Comparison of ENCODE assay signal across 8 mouse cellular contexts in genomic region chr11:114672794-114673718, GRCm38 (mm10). TPM values are rescaled to one million over a fixed set of nuclear protein-coding genes. Genes with fewer than 3 reads are reported as not detected.
DNase-seq lines count a peak whose midpoint lies in the region; ATAC-seq and TF ChIP-seq lines count a peak whose summit lies in the region.

No protein-coding gene starts in this region.

- peak overlapping the region; percentile 76 for H3ac ChIP-seq in myocyte (ENCODE audit: control insufficient read depth, insufficient read length)

- peaks cover 86% of the 10 kb centered on the region for H3K79me2 ChIP-seq in myocyte (ENCODE audit: control insufficient read depth, insufficient read depth)

- H3K9ac ChIP-seq in forebrain, embryonic 14.5 days (ENCODE audit: low read length): no peak overlapping the region
- H3K9ac ChIP-seq in forebrain, embryonic 15.5 days (replicated peaks): no peak overlapping the region
- H3K9ac ChIP-seq in midbrain, embryonic 14.5 days (replicated peaks; ENCODE audit: low read length): no peak overlapping the region
- H3K9ac ChIP-seq in midbrain, embryonic 16.5 days (ENCODE audit: low read depth, low read length): no peak overlapping the region

- H3K4me2 ChIP-seq in forebrain, embryonic 14.5 days (ENCODE audit: low read length): no peak overlapping the region
- H3K4me2 ChIP-seq in forebrain, embryonic 15.5 days (replicated peaks): no peak overlapping the region
- H3K4me2 ChIP-seq in midbrain, embryonic 14.5 days (ENCODE audit: low read length): no peak overlapping the region
- H3K4me2 ChIP-seq in midbrain, embryonic 16.5 days (ENCODE audit: low read length): no peak overlapping the region
- H3K4me2 ChIP-seq in myocyte (ENCODE audit: low read depth): peak overlapping the region; percentile 89

- no peak overlapping the region for H3K4me3 ChIP-seq in forebrain, embryonic 14.5 days (ENCODE audit: low read depth, low read length)
- H3K4me3 ChIP-seq in forebrain, embryonic 15.5 days: no peak overlapping the region
- no peak overlapping the region for H3K4me3 ChIP-seq in midbrain, embryonic 14.5 days (replicated peaks; ENCODE audit: low read depth, low read length)
- no peak overlapping the region for H3K4me3 ChIP-seq in midbrain, embryonic 16.5 days (ENCODE audit: low read depth, low read length)
- H3K4me3 ChIP-seq in myocyte: peak overlapping the region; percentile 81

- no peaks in the 10 kb centered on the region for H3K27me3 ChIP-seq in forebrain, embryonic 14.5 days (replicated peaks; ENCODE audit: control insufficient read depth, insufficient read depth, low read length)
- H3K27me3 ChIP-seq in forebrain, embryonic 15.5 days: no peaks in the 10 kb centered on the region
- peaks cover 6% of the 10 kb centered on the region; the same call in 1 of the 2 replicates for H3K27me3 ChIP-seq in midbrain, embryonic 14.5 days (ENCODE audit: control insufficient read depth, insufficient read depth, low read length)
- H3K27me3 ChIP-seq in midbrain, embryonic 16.5 days (ENCODE audit: control insufficient read depth, insufficient read depth, low read depth, low read length): peaks cover 5% of the 10 kb centered on the region
- H3K27me3 ChIP-seq in myocyte (ENCODE audit: control insufficient read depth, insufficient read depth, insufficient read length): no peaks in the 10 kb centered on the region

- H3K9me3 ChIP-seq in forebrain, embryonic 14.5 days (replicated peaks; ENCODE audit: control insufficient read depth, low read length): no peaks in the 10 kb centered on the region
- H3K9me3 ChIP-seq in forebrain, embryonic 15.5 days: no peaks in the 10 kb centered on the region
- H3K9me3 ChIP-seq in midbrain, embryonic 14.5 days (ENCODE audit: control insufficient read depth, low read length): no peaks in the 10 kb centered on the region
- no peaks in the 10 kb centered on the region for H3K9me3 ChIP-seq in midbrain, embryonic 16.5 days (replicated peaks; ENCODE audit: control insufficient read depth, low read length, poor library complexity, severe bottlenecking)

- H3K27ac ChIP-seq in forebrain, embryonic 14.5 days (ENCODE audit: low read depth, low read length): no peak overlapping the region
- H3K27ac ChIP-seq in forebrain, embryonic 15.5 days (replicated peaks): no peak overlapping the region
- no peak overlapping the region for H3K27ac ChIP-seq in midbrain, embryonic 14.5 days (replicated peaks; ENCODE audit: low read depth, low read length)
- no peak overlapping the region for H3K27ac ChIP-seq in midbrain, embryonic 16.5 days (ENCODE audit: low read length)

- ATAC-seq in forebrain, embryonic 14.5 days: no peak
- no peak for ATAC-seq in forebrain, embryonic 15.5 days (replicated peaks)
- ATAC-seq in midbrain, embryonic 14.5 days (ENCODE audit: low FRiP score, low TSS enrichment): no peak
- no peak for ATAC-seq in midbrain, embryonic 16.5 days

- peak; percentile 71 for DNase-seq in forebrain, embryonic 14.5 days (ENCODE audit: low spot score)
- peak; percentile 82 for DNase-seq in midbrain, embryonic 14.5 days
- peak; percentile 85 to 89 for DNase-seq in cerebellum, postnatal 10 days
- peak; percentile 83 for DNase-seq in kidney, adult 9 months
- DNase-seq in c-Kit-positive CD71-positive TER-119-positive erythroid progenitor cells, embryonic 14.5 days (ENCODE audit: low spot score): no peak

- peak; percentile 39 for TF ChIP-seq POLR2A in myocyte (IDR thresholded peaks at IDR 0.05; ENCODE audit: insufficient read length, low read depth)

- WGBS in forebrain, embryonic 14.5 days: 62% methylated on average over 9 of the region's 9 CpGs
- 68% methylated on average over 9 of the region's 9 CpGs for WGBS in forebrain, embryonic 15.5 days
- WGBS in midbrain, embryonic 14.5 days: 65% methylated on average over 9 of the region's 9 CpGs
- 71% methylated on average over 9 of the region's 9 CpGs for WGBS in midbrain, embryonic 16.5 days

- H3K36me3 ChIP-seq in forebrain, embryonic 14.5 days (ENCODE audit: control insufficient read depth, insufficient read depth, low read length): peaks cover 41% of the 10 kb centered on the region
- peaks cover 37% of the 10 kb centered on the region for H3K36me3 ChIP-seq in forebrain, embryonic 15.5 days
- H3K36me3 ChIP-seq in midbrain, embryonic 14.5 days (ENCODE audit: control insufficient read depth, insufficient read depth, low read length): peaks cover 40% of the 10 kb centered on the region
- H3K36me3 ChIP-seq in midbrain, embryonic 16.5 days (ENCODE audit: control insufficient read depth, insufficient read depth, low read length): peaks cover 30% of the 10 kb centered on the region
- H3K36me3 ChIP-seq in myocyte (ENCODE audit: control insufficient read depth, insufficient read depth): peaks cover 25% of the 10 kb centered on the region

- peaks cover 22% of the 10 kb centered on the region for H3K4me1 ChIP-seq in forebrain, embryonic 14.5 days (ENCODE audit: control insufficient read depth, insufficient read depth, low read length)
- peaks cover 40% of the 10 kb centered on the region for H3K4me1 ChIP-seq in forebrain, embryonic 15.5 days
- H3K4me1 ChIP-seq in midbrain, embryonic 14.5 days (ENCODE audit: control insufficient read depth, insufficient read depth, low read length): peaks cover 17% of the 10 kb centered on the region
- peaks cover 22% of the 10 kb centered on the region for H3K4me1 ChIP-seq in midbrain, embryonic 16.5 days (ENCODE audit: control insufficient read depth, insufficient read depth, low read length)

TF ChIP-seq in myocyte, 11 proteins besides CTCF, POLR2A, EP300 and RAD21:
- TF ChIP-seq POLR2AphosphoS2 (IDR thresholded peaks at IDR 0.05; ENCODE audit: insufficient read length, low read depth): peak; percentile 73
- TF ChIP-seq MYOG (IDR thresholded peaks at IDR 0.05; ENCODE audit: control insufficient read depth in 1 of 3, insufficient read depth in 1 of 3, insufficient read length in 2 of 3, low read depth in 2 of 3): no peak

RNA-seq across cellular contexts. Expression of gene Ttyh2, which starts 2.2 kb away (rescaled TPM):
- polyA plus RNA-seq in forebrain, embryonic 14.5 days (2014; fragmentation: Nextera tagmentation; extraction: Ambion mirVana): 24.0 and 25.2 TPM in 2 replicates
- polyA plus RNA-seq in forebrain, embryonic 15.5 days (2015; fragmentation: Nextera tagmentation; extraction: Ambion mirVana): 23.1 and 24.1 TPM in 2 replicates
- polyA plus RNA-seq in midbrain, embryonic 14.5 days (2014; fragmentation: Nextera tagmentation; extraction: Ambion mirVana): 25.2 and 31.0 TPM in 2 replicates
- 29.2 and 30.9 TPM in 2 replicates for polyA plus RNA-seq in midbrain, embryonic 16.5 days (2015; fragmentation: Nextera tagmentation; extraction: Ambion mirVana)
- polyA plus RNA-seq in myocyte (2012; fragmentation: generic; extraction: Trizol): 40.6 TPM

RNA-seq across cellular contexts. Expression of gene Rpl38, which starts 4.7 kb away (rescaled TPM):
- polyA plus RNA-seq in forebrain, embryonic 14.5 days (2014; fragmentation: Nextera tagmentation; extraction: Ambion mirVana): 739 and 915 TPM in 2 replicates
- polyA plus RNA-seq in forebrain, embryonic 15.5 days (2015; fragmentation: Nextera tagmentation; extraction: Ambion mirVana): 787 and 864 TPM in 2 replicates
- 707 and 859 TPM in 2 replicates for polyA plus RNA-seq in midbrain, embryonic 14.5 days (2014; fragmentation: Nextera tagmentation; extraction: Ambion mirVana)
- polyA plus RNA-seq in midbrain, embryonic 16.5 days (2015; fragmentation: Nextera tagmentation; extraction: Ambion mirVana): 641 and 649 TPM in 2 replicates
- 3,783 TPM for polyA plus RNA-seq in myocyte (2012; fragmentation: generic; extraction: Trizol)

RNA-seq across cellular contexts. Expression of gene Dnaic2, which starts 54.2 kb away (rescaled TPM):
- polyA plus RNA-seq in forebrain, embryonic 14.5 days (2014; fragmentation: Nextera tagmentation; extraction: Ambion mirVana): 2.1 and 3.0 TPM in 2 replicates
- 1.9 and 2.6 TPM in 2 replicates for polyA plus RNA-seq in forebrain, embryonic 15.5 days (2015; fragmentation: Nextera tagmentation; extraction: Ambion mirVana)
- 1.7 and 1.9 TPM in 2 replicates for polyA plus RNA-seq in midbrain, embryonic 14.5 days (2014; fragmentation: Nextera tagmentation; extraction: Ambion mirVana)
- 2.2 and 3.1 TPM in 2 replicates for polyA plus RNA-seq in midbrain, embryonic 16.5 days (2015; fragmentation: Nextera tagmentation; extraction: Ambion mirVana)
- 1.00 TPM for polyA plus RNA-seq in myocyte (2012; fragmentation: generic; extraction: Trizol)
